Mouse (Mus musculus) right cerebral cortex, postnatal 25 days (tissue): Measurements from ENCODE around the gene Nek11.

ENCODE experiments used
- DNase-seq: peaks from one replicate; pipeline ENCODE4 v3.0.0; 2022

Gene Nek11

DNA sequence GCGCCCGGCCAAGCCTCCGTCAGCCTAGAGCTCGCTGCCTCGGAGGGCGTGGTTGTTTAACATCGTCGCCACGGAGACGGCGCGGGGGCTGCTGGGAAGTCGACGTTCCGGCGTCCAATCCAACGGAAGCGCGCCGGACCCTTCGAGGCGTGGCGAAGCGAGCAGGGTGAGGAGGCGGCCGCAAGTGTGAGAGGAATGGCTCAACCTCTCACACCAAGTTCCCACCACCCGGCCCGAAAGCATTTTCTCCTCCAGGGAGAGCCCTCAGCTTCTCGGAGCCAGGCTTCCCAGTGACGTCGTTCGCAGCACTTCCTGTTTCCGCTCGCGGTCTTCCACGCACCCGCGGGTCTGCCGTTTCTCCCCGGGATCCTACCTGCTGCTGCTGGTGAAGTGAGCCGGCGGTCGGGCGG is at the start of gene Nek11, which contains the start of gene Aste1:
Nek11 (minus strand) TSS at position 307 of the 410 bp plus-strand sequence.
Aste1 (plus strand) TSS at position 175 of the 410 bp plus-strand sequence.
- peak; percentile 92 for DNase-seq

DNA sequence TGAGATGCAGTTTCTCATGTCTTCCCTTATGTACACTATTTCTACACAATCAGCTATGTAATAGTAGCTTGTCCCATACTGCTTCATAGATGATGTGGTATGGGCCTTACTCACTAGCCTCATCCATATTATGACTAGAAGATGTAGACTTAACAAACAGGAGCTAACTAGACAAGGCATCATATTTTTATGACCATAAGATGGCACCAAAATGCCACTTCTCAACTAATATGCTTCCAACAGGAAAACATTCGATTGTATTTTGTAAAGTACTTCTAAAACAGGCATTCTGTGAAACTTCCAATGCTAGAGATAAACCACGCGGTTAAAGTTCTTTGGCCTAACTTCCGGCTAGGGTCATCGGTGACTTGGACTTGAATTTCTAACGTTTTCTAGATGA is 13.2 kb upstream of the Nek11 start:
- DNase-seq, result no peak

DNA sequence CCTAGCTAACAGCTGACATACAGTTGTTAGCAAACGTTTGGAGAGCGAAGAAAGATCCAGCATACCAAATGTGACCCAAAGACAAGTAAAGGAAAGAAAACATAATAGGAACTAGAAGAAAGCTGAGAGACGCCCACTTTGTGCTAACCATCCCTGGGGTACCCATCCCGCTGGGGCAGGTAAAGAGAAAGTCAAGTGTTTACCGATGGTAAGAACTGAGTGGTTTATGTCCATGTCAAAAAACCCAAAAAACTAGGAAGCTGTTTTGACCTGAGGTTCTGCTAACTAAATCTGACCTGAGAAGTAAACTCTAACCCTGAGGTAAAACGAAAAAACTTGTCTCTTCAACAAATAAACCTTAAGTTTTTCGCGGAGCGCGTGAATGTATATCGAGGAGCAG is 604 bp downstream of the Nek11 start:
- DNase-seq, result no peak

DNA sequence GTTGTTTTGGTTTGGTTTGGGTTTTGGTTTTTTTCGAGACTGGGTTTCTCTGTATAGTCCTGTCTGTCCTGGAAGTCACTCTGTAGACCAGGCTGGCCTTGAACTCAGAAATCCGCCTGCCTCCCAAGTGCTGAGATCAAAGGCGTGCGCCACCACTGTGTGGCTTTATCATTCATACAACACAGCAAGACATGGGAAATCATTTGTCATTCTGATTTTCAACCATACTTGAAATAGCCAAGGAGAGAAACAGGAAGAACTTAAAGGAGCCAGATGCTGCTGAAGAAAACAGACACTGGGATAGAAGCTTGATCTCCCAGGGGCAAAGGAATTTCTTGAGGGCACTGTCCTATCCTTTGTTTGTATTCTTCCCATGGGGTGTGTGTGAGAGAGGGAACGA is 4.7 kb downstream of the Nek11 start:
- no peak for DNase-seq

DNA sequence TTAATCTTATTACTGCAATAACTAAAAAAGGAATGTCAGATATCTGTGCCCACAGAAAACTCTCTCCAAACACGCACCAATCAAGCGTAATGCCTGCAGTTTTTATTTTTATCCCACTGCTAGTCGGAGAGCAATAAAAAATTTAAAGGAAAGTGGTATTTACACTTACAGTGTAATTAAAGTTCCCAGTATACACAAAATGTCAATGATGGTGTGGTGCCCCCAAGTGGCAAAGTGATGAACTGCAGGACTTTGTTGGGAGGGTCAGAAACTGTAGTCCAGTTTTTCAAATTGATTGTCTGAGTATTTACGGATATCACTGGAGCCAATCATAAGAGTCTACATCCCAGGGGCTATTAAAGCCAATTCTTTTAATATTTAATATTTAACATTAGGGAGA is 6.0 kb downstream of the Nek11 start:
- DNase-seq, result peak; percentile 72

DNA sequence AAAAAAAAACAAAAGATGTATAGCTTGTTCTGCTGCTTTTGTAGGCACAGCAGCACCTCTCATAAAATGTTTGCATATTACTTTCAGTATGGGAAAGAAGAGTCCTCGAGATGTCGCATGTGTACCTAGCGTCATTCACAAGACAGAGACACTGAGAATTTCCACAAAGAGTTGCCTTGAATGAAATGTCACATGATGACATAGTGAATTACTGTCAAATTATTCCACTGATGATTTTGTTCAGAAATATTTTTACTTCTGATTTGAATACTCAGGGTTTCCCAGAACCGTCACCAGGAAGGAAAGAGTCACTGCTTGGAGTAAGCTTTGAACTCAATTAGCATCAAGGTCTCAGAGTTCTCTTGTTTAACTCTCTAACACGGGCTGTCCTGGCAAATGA is 7.9 kb downstream of the Nek11 start:
- no peak for DNase-seq

GRCm38 (mm10) chr9:105379533-105380145 is 15.7 kb downstream of the Nek11 start:
- no peak for DNase-seq

- DNase-seq, result no peak
Observed at GRCm38 (mm10) chr9:105377622-105378021, 17.7 kb downstream of the Nek11 start.

DNA sequence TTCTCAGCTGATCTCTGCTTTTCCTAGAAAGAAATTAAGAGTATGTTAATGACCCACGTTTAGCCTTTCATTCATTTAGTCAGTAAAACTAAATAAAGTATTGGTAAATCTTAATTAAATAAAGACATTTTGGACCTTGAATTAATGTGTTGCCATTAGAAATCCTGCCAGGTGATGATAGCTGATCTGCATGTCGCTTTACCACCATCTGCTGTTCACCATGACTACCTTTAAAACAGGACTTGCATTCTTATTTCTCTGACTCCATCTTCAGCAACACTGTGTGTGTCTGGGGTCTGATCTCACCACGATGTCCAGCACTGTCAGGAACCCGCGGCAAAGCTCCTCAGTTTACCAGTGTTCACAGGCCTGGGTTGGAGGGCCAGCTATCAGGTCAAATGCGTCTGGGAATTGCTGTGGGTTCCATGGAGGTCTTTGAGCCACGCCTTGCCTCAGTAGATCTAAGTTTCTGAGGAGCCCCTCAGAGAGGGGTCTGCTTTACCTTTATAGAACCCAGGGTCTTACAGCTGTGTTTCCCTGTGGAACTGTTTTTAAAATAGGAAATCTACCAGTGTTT is 18.3 kb downstream of the Nek11 start:
- DNase-seq, result no peak

GRCm38 (mm10) chr9:105376411-105376810 is 18.9 kb downstream of the Nek11 start:
- no peak for DNase-seq

- no peak for DNase-seq
Observed at GRCm38 (mm10) chr9:105374361-105374760, 21.0 kb downstream of the Nek11 start.

GRCm38 (mm10) chr9:105368605-105369004 is 26.7 kb downstream of the Nek11 start:
- no peak for DNase-seq

DNA sequence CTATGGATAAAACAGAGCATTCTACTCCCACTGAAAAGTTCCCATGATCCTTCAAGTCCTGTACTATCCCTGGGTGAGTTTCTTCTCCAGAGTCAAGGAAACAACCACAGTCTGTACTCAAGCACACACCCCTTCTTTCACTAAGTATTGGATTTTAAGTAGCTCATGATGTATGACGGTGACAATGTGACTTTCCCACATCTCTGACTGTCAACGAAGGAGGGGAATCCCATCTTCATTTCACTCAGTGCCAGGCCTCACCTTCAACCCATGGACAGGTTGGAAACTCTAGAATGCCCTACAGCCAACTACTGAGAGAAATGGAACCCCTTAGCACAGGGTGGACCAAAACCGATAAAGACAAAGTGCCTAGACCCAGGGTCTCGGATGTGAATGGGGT is 29.1 kb downstream of the Nek11 start:
- no peak for DNase-seq

- DNase-seq, result no peak
Observed at GRCm38 (mm10) chr9:105363520-105364231, 31.6 kb downstream of the Nek11 start.

GRCm38 (mm10) chr9:105362181-105362580 is 33.1 kb downstream of the Nek11 start:
- DNase-seq, result no peak

DNA sequence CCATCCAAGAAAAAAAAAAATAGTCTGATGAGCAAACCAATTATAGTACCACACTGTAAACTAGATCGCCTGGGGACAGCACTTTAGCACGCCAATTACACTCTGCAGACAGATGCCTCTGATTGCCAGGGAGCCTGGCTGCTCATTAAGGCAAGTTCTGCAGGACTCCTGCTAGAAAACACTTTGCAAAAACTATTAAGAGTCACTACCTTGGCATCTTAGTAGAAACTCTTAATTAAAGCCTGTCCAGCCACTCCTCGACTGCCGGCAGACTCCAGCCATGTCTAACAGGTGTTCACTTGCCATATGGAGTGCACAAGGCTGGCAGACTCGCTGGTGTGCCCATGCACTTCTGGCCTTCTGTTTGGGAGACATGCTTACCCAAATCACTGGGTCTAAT is 46.3 kb downstream of the Nek11 start:
- no peak for DNase-seq

DNA sequence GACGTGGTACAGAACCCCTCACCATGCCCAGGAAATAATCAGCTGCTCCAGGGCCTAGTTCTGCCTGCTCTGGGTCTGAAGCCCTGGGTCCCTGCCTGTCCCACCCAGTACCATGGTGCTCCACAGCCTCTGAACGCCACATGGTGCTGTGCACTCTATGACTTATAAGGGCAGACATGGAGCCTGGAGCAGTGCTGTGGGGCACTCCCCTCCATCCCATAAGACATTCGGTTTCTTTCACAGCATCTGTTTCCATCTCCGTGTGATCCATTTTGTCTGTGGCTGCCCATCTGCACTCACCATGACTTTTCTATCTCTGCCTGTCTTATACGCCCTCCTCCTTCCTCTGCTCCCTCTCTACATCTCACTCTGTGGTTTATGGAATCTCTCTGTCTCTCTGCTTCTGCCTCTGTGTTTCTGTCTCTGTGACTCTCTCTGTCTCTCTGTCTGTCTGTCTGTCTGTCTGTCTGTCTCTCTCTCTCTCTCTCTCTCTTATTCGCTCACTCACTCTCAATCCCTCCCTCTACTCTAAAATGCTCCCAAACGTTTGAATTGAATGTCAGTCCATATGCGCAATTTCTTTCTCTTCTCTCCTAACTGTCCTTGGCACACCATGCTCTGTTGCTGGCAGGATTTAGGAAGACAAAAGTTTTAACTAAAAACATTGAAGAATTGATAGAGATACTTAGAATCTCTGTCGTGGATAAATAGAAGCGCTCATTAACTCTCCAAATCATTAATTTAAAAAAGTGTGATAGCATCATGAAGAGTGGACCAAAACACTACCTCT is 46.9 kb downstream of the Nek11 start:
- no peak for DNase-seq

- DNase-seq, result no peak
Observed at GRCm38 (mm10) chr9:105342994-105343656, 52.2 kb downstream of the Nek11 start.

- DNase-seq, result no peak
Observed at GRCm38 (mm10) chr9:105342565-105342964, 52.8 kb downstream of the Nek11 start.

DNA sequence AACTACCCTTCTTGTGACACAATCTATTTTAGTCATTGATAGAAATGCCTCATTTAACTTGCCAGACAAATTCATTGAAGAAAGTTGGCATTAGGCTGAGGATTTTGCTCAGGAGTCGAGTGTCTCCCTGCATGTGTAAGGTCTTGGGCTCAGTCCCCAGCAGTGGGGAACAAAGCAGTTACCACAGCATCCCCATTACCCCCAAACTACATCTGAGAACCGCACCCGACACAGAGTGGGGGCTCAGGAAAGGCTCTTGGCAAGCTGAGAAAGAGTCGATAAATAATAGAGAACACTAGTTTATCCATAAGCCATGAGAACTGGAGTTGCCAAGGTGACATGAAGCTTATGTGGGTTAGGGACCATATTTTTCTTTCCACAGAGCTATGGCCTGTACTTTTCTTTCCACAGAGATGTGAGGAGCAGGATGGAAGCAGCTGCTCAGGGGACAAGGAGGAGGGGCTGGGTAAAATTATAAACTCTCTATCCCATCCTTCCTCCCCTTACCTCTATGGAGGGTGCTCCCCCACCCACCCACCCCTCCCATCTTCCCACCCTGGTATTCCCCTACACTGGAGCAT is 62.8 kb downstream of the Nek11 start:
- no peak for DNase-seq

GRCm38 (mm10) chr9:105321856-105322255 is 73.5 kb downstream of the Nek11 start:
- DNase-seq, result no peak

GRCm38 (mm10) chr9:105313250-105313649 is 82.1 kb downstream of the Nek11 start:
- DNase-seq, result no peak

GRCm38 (mm10) chr9:105312686-105313085 is 82.6 kb downstream of the Nek11 start:
- DNase-seq, result no peak
